Mouse (Mus musculus) splenic B cell, adult 2 months (primary cell): ENCODE results near the gene Ptpru.

Source experiments
- DNase-seq: peaks from one replicate; pipeline ENCODE4 v3.0.0-alpha.2; 2011; ENCODE audit warnings: low read depth, low spot score
- H3K27me3 ChIP-seq: 2 replicates; pipeline ENCODE4 v1.6.1; 2012; ENCODE audit warnings: mild to moderate bottlenecking, low read length, moderate library complexity, mixed read lengths; ENCODE audit not compliant: control insufficient read depth, poor library complexity, insufficient read depth, severe bottlenecking
- H3K36me3 ChIP-seq: 2 replicates; pipeline ENCODE4 v1.6.1; 2012; ENCODE audit warnings: mild to moderate bottlenecking, low read length, moderate library complexity, mixed read lengths; ENCODE audit not compliant: control insufficient read depth, poor library complexity, insufficient read depth, severe bottlenecking

Ptpru gene

GRCm38 (mm10) chr4:131849986-131850638, 12.0 kb upstream of the Ptpru start:
- DNase-seq, result no peak
- H3K27me3 ChIP-seq, result no peaks in the 10 kb centered on the region
- H3K36me3 ChIP-seq, result no peaks in the 10 kb centered on the region; the same call in 1 of the 2 replicates

GRCm38 (mm10) chr4:131848082-131848481, 10.0 kb upstream of the Ptpru start:
- DNase-seq, result no peak
- no peaks in the 10 kb centered on the region for H3K27me3 ChIP-seq
- no peaks in the 10 kb centered on the region; the same call in 1 of the 2 replicates for H3K36me3 ChIP-seq

GRCm38 (mm10) chr4:131845991-131846778, 8.1 kb upstream of the Ptpru start:
- no peaks in the 10 kb centered on the region; the same call in 1 of the 2 replicates for H3K36me3 ChIP-seq
- H3K27me3 ChIP-seq, result peaks cover 2% of the 10 kb centered on the region; the same call in 1 of the 2 replicates
- no peak for DNase-seq

- H3K36me3 ChIP-seq, result no peaks in the 10 kb centered on the region
- peak; percentile 91 for DNase-seq
- H3K27me3 ChIP-seq, result peaks cover 2% of the 10 kb centered on the region
Measured at GRCm38 (mm10) chr4:131843290-131843743, 5.2 kb upstream of the Ptpru start, which contains the start of gene Mecr. TSS of gene Mecr (plus strand) at chr4:131843470.

GRCm38 (mm10) chr4:131836891-131837491, 1.1 kb downstream of the Ptpru start:
- Histone ChIP-seq H3K36me3 (no peaks in the 10 kb centered on the region), H3K27me3 (peaks cover 2% of the 10 kb centered on the region)
- DNase-seq, result peak; percentile 49

GRCm38 (mm10) chr4:131836351-131836881, 1.7 kb downstream of the Ptpru start:
- Histone ChIP-seq H3K27me3 (no peaks in the 10 kb centered on the region; the same call in 1 of the 2 replicates), H3K36me3 (no peaks in the 10 kb centered on the region)
- no peak for DNase-seq

- no peak for DNase-seq
- Histone ChIP-seq H3K27me3 (no peaks in the 10 kb centered on the region; the same call in 1 of the 2 replicates), H3K36me3 (no peaks in the 10 kb centered on the region)
Measured at GRCm38 (mm10) chr4:131833971-131834609, 4.0 kb downstream of the Ptpru start.

- no peak for DNase-seq
- no peaks in the 10 kb centered on the region; the same call in 1 of the 2 replicates for H3K27me3 ChIP-seq
- H3K36me3 ChIP-seq, result no peaks in the 10 kb centered on the region
Measured at GRCm38 (mm10) chr4:131832759-131833407, 5.2 kb downstream of the Ptpru start.

- no peaks in the 10 kb centered on the region for H3K36me3 ChIP-seq
- no peak for DNase-seq
- no peaks in the 10 kb centered on the region for H3K27me3 ChIP-seq
Measured at GRCm38 (mm10) chr4:131831546-131832045, 6.5 kb downstream of the Ptpru start.

- Histone ChIP-seq H3K36me3 (no peaks in the 10 kb centered on the region), H3K27me3 (no peaks in the 10 kb centered on the region)
- DNase-seq, result no peak
Measured at GRCm38 (mm10) chr4:131829123-131829522, 9.0 kb downstream of the Ptpru start.

GRCm38 (mm10) chr4:131826905-131827304, 11.2 kb downstream of the Ptpru start:
- no peak for DNase-seq
- no peaks in the 10 kb centered on the region for H3K27me3 ChIP-seq
- H3K36me3 ChIP-seq, result no peaks in the 10 kb centered on the region

- peak; percentile 72 for DNase-seq
- H3K36me3 ChIP-seq, result no peaks in the 10 kb centered on the region
- no peaks in the 10 kb centered on the region for H3K27me3 ChIP-seq
Measured at GRCm38 (mm10) chr4:131825830-131826229, 12.3 kb downstream of the Ptpru start.

GRCm38 (mm10) chr4:131824939-131825338, 13.1 kb downstream of the Ptpru start:
- Histone ChIP-seq H3K36me3 (no peaks in the 10 kb centered on the region), H3K27me3 (no peaks in the 10 kb centered on the region)
- DNase-seq, result no peak

- H3K27me3 ChIP-seq, result no peaks in the 10 kb centered on the region
- H3K36me3 ChIP-seq, result no peaks in the 10 kb centered on the region
- DNase-seq, result no peak
Measured at GRCm38 (mm10) chr4:131822583-131822982, 15.5 kb downstream of the Ptpru start.
